Mouse (Mus musculus) forebrain, embryonic 10.5 days (tissue): Measurements from ENCODE around the gene Ugt2a2. TPM values are rescaled to one million over a fixed set of nuclear protein-coding genes. Genes with fewer than 3 reads are reported as not detected.
"Not testable (repeated sequence)": the region's sequence is repeated elsewhere in the genome, so short reads cannot be mapped to it uniquely, and the experiment has no call there.

Experiments used
- DNase-seq: peaks from one replicate; pipeline ENCODE4 v3.0.0-alpha.2; 2017; ENCODE audit warnings: low spot score; ENCODE audit errors: extremely low spot score
- H3K27ac ChIP-seq: fragments of 300-500 bp; sonication (generic); 2 replicates; pipeline ENCODE4 v1.5.1; 2016; ENCODE audit warnings: mild to moderate bottlenecking
- H3K27me3 ChIP-seq: fragments of 300-500 bp; sonication (generic); 2 replicates; pipeline ENCODE4 v1.6.1; 2016; ENCODE audit warnings: mild to moderate bottlenecking; ENCODE audit not compliant: poor library complexity, severe bottlenecking
- H3K36me3 ChIP-seq: fragments of 300-500 bp; sonication (generic); replicated peaks from 2 replicates; pipeline ENCODE4 v1.6.1; 2016; ENCODE audit warnings: mild to moderate bottlenecking, moderate library complexity
- H3K4me1 ChIP-seq: fragments of 300-500 bp; sonication (generic); 2 replicates; pipeline ENCODE4 v1.6.1; 2016
- H3K4me3 ChIP-seq: fragments of 300-500 bp; sonication (generic); 2 replicates; pipeline ENCODE4 v1.5.1; 2016; ENCODE audit warnings: mild to moderate bottlenecking, moderate library complexity
- H3K9me3 ChIP-seq: fragments of 300-500 bp; sonication (generic); 2 replicates; pipeline ENCODE4 v1.6.1; 2016; ENCODE audit warnings: mild to moderate bottlenecking, moderate library complexity
- WGBS: fragments of 180-500 bp; shearing (Covaris S2); methylation state at CpG from one replicate; pipeline ENCODE4 v1.1.7; 2016; 5-methylcytosine and 5-hydroxymethylcytosine counted together
- polyA plus RNA-seq: library from polyadenylated mRNA; unstranded; fragments of >200 nt; fragmentation: Nextera tagmentation; extraction: Ambion mirVana; gene quantifications from 2 replicates; pipeline ENCODE4 v1.2.1, GENCODE M21; 2016

Gene Ugt2a2
- polyA plus RNA-seq, 1 experiment from 2014 or later, result not detected

DNA sequence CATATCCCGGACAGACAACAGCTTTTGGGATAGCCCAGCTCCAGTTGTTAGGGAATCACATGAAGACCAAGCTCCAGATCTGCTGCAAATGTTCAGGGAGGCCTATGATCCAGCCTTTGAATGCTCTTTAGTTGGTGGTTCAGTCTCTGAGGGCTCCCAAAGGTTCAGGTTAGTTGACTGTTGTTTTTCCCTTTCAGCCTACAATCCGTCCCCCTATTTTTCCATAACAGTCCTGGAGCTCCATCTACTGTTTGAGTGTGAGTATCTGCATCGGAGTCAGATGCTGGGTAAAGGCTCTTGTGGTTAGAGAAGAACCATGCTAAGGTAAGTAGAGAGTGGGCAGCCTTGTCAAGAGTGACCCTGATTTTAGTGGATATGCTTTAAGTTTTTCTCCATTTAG lies 45.8 kb downstream of the Ugt2a2 start:
- Histone ChIP-seq H3K27ac (no peak overlapping the region), H3K27me3 (no peaks in the 10 kb centered on the region), H3K36me3 (no peaks in the 10 kb centered on the region), H3K4me1 (no peaks in the 10 kb centered on the region), H3K9me3 (no peaks in the 10 kb centered on the region), H3K4me3 (no peak overlapping the region)
- 41% methylated on average over 3 of the region's 3 CpGs for WGBS
- peak; percentile 16 for DNase-seq

GRCm38 (mm10) chr5:87425676-87426075 lies 56.4 kb downstream of the Ugt2a2 start:
- no peak for DNase-seq
- WGBS, result 86% methylated on average over 3 of the region's 3 CpGs
- Histone ChIP-seq H3K4me1 (no peaks in the 10 kb centered on the region), H3K36me3 (no peaks in the 10 kb centered on the region), H3K9me3 (no peaks in the 10 kb centered on the region), H3K4me3 (no peak overlapping the region), H3K27ac (no peak overlapping the region), H3K27me3 (no peaks in the 10 kb centered on the region)

DNA sequence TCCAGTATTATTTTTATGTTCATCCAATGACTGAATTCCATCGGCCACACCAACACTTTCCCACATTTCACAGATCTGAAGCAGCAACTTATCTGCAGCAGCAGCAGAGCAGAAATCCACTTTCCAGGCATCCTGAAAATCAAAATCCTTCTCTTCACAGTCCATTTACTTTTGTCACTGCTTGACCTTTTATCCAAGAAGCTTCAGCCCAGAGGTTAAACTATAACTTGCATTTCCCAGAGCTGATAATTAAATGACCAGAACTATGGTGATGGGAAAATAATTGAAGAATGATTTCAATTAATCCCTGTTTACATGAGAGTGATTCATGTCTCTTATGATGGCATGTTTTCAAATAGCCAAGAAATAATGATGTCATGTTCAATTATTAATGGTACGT lies 58.0 kb downstream of the Ugt2a2 start, which contains the start of gene Ugt2b38:
TSS of gene Ugt2b38 (minus strand) at position 163 of the 400 bp plus-strand sequence.
- WGBS, result 94% methylated on average over 1 of the region's 2 CpGs
- H3K9me3 ChIP-seq, H3K27me3 ChIP-seq: not testable (repeated sequence)

More for the DNA sequence above, 58.0 kb downstream of the Ugt2a2 start, which contains the start of gene Ugt2b38:
- not testable (repeated sequence) for DNase-seq, H3K4me1 ChIP-seq, H3K36me3 ChIP-seq, H3K27ac ChIP-seq, H3K4me3 ChIP-seq

Other genes with a start within 250 kb of the Ugt2a2 start
- not detected in 2 replicates for gene Ugt2b37, start 227.5 kb downstream of the Ugt2a2 start, polyA plus RNA-seq
- gene Ugt2a3, start 145.1 kb downstream of the Ugt2a2 start, polyA plus RNA-seq, result 0.07 TPM in 1 of 2 replicates, not detected in the other
- gene Ugt2b38, start 58.1 kb downstream of the Ugt2a2 start, polyA plus RNA-seq, result 0.07 TPM in 1 of 2 replicates, not detected in the other
- not detected in 2 replicates for gene Gm43638, start 4.5 kb upstream of the Ugt2a2 start, polyA plus RNA-seq
- not detected in 2 replicates for gene Ugt2a1, start 8.6 kb upstream of the Ugt2a2 start, polyA plus RNA-seq
- not detected in 2 replicates for gene Sult1b1, start 55.9 kb upstream of the Ugt2a2 start, polyA plus RNA-seq
- not detected in 2 replicates for gene Sult1d1, start 86.8 kb upstream of the Ugt2a2 start, polyA plus RNA-seq
- 1.0 and 1.7 TPM in 2 replicates for gene Sult1e1, start 109.3 kb upstream of the Ugt2a2 start, polyA plus RNA-seq
- gene Csn1s1, start 183.9 kb upstream of the Ugt2a2 start, polyA plus RNA-seq, result not detected in 2 replicates
- gene Csn2, start 217.4 kb upstream of the Ugt2a2 start, polyA plus RNA-seq, result not detected in 2 replicates